Mouse (Mus musculus): ENCODE measurements around the gene Pde4d. TPM values are rescaled to one million over a fixed set of nuclear protein-coding genes. Genes with fewer than 3 reads are reported as not detected.

The Pde4d gene
- total and polyA plus RNA-seq, 2 experiments from 2014 or later, result 19.0 to 103 TPM

DNA sequence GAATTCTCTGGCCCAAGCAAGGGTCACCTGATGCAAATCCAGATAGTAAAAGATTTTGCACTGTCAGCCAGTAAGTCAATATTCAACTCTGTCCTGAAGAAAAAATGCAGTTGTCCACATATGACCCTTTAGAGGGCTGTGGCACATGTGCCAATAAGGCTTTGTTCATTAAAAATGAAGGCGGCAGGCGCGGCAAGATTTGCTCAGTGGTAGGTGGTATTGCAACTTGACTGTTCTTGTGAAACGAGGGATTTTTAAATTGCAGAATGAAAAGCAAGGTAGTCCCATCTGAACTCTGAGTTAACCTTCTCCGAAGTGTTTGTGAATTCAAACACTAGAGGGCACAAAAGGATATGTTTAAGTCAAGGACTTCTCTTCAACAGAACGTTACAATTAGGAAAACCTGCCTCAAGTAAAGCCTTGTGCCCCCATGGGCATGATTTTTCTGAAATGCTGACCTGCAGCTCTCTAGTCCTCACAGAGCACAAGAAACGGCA lies 1166.1 kb downstream of the Pde4d start:
- 10% methylated on average over 7 of the region's 7 CpGs for WGBS
- H3K9me3 ChIP-seq (ENCODE audit: low read length), result no peaks in the 10 kb centered on the region
- no peaks in the 10 kb centered on the region for H3K4me1 ChIP-seq (ENCODE audit: insufficient read depth, low read length)
- no peak overlapping the region for H3K4me2 ChIP-seq (ENCODE audit: low read depth, low read length, poor library complexity, severe bottlenecking)
- no peaks in the 10 kb centered on the region for H3K36me3 ChIP-seq (ENCODE audit: insufficient read depth, low read length)
- no peak for ATAC-seq (ENCODE audit: low FRiP score)
- H3K9ac ChIP-seq (replicated peaks; ENCODE audit: low read length, poor library complexity, severe bottlenecking), result no peak overlapping the region
- no peak overlapping the region for H3K4me3 ChIP-seq (ENCODE audit: low read depth, low read length)
- peak; percentile 80 for DNase-seq (ENCODE audit: low spot score)
- no peak overlapping the region for H3K27ac ChIP-seq (ENCODE audit: low read depth, low read length)
- no peaks in the 10 kb centered on the region for H3K27me3 ChIP-seq (ENCODE audit: insufficient read depth, low read length)
- peak; percentile 73 for TF ChIP-seq CTCF (IDR thresholded peaks at IDR 0.05)

DNA sequence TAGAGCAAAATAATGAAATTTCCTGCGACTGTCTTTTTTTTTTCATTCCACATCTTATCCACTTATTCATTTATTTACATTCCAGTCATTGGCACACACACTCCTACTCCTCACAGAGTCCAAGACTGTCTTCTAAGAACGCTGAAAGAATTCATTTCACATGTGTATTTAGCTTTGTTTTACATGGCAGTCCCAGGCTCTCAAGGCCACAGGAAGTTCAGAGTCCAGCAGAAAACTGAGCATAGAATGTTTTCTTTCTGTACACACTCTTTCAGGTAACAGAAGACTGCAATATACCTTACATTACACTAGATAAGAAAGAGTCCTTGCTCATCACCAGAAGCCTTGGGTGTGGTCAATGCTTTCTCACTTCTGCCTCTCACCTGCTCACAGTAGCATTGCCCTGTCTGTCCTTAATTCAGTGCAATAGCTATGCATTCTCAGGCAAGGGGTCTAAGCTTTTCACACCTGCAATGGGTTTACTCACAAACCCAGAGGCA lies 1169.5 kb downstream of the Pde4d start:
- Histone ChIP-seq H3K9me3 (ENCODE audit: low read length) (no peaks in the 10 kb centered on the region), H3K36me3 (ENCODE audit: insufficient read depth, low read length) (no peaks in the 10 kb centered on the region), H3K27ac (ENCODE audit: low read depth, low read length) (no peak overlapping the region), H3K4me2 (ENCODE audit: low read depth, low read length, poor library complexity, severe bottlenecking) (no peak overlapping the region), H3K27me3 (ENCODE audit: insufficient read depth, low read length) (no peaks in the 10 kb centered on the region), H3K4me3 (ENCODE audit: low read depth, low read length) (no peak overlapping the region), H3K9ac (replicated peaks; ENCODE audit: low read length, poor library complexity, severe bottlenecking) (no peak overlapping the region), H3K4me1 (ENCODE audit: insufficient read depth, low read length) (no peaks in the 10 kb centered on the region)
- WGBS, result 85% methylated on average over 2 of the region's 2 CpGs
- TF ChIP-seq CTCF (IDR thresholded peaks at IDR 0.05), result no peak
- DNase-seq (ENCODE audit: low spot score), result no peak
- no peak for ATAC-seq (ENCODE audit: low FRiP score)

DNA sequence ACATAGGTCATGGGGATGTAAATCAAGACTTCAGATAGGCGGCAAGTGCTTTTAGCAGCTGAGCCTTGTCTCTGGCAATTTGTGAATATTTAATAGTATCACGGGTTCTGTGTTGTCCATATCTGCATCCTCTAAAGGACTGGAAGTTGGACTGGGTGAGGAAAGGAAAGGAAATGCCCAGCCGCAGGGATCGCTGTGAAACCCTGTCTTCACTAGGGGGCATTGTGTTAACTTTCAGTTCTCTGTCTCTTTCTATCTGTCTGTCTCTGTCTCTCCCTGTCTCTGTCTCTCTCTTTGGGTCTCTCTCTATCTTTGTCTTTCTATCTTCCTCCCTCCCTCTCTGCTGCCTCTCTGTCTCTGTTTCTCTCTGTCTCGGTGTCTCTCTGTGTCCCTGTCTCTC lies 1172.5 kb downstream of the Pde4d start:
- DNase-seq (ENCODE audit: low spot score) (no peak), ATAC-seq (ENCODE audit: low FRiP score) (no peak)
- H3K27me3 ChIP-seq (ENCODE audit: insufficient read depth, low read length), result no peaks in the 10 kb centered on the region
- H3K4me3 ChIP-seq (ENCODE audit: low read depth, low read length), result no peak overlapping the region
- WGBS, result 84% methylated on average over 5 of the region's 5 CpGs
- H3K27ac ChIP-seq (ENCODE audit: low read depth, low read length), result no peak overlapping the region
- no peak overlapping the region for H3K4me2 ChIP-seq (ENCODE audit: low read depth, low read length, poor library complexity, severe bottlenecking)
- no peaks in the 10 kb centered on the region for H3K4me1 ChIP-seq (ENCODE audit: insufficient read depth, low read length)
- no peak for TF ChIP-seq CTCF (IDR thresholded peaks at IDR 0.05)
- H3K9me3 ChIP-seq (ENCODE audit: low read length), result no peaks in the 10 kb centered on the region
- H3K9ac ChIP-seq (replicated peaks; ENCODE audit: low read length, poor library complexity, severe bottlenecking), result no peak overlapping the region
- no peaks in the 10 kb centered on the region for H3K36me3 ChIP-seq (ENCODE audit: insufficient read depth, low read length)

GRCm38 (mm10) chr13:109623201-109623600 lies 1173.5 kb downstream of the Pde4d start:
- H3K9me3 ChIP-seq (ENCODE audit: low read length), result no peaks in the 10 kb centered on the region
- no peaks in the 10 kb centered on the region for H3K36me3 ChIP-seq (ENCODE audit: insufficient read depth, low read length)
- peak; percentile 31 for DNase-seq (ENCODE audit: low spot score)
- H3K9ac ChIP-seq (replicated peaks; ENCODE audit: low read length, poor library complexity, severe bottlenecking), result no peak overlapping the region
- H3K27me3 ChIP-seq (ENCODE audit: insufficient read depth, low read length), result no peaks in the 10 kb centered on the region
- no peak overlapping the region for H3K4me2 ChIP-seq (ENCODE audit: low read depth, low read length, poor library complexity, severe bottlenecking)
- no peaks in the 10 kb centered on the region for H3K4me1 ChIP-seq (ENCODE audit: insufficient read depth, low read length)
- H3K27ac ChIP-seq (ENCODE audit: low read depth, low read length), result no peak overlapping the region
- ATAC-seq (ENCODE audit: low FRiP score), result no peak
- H3K4me3 ChIP-seq (ENCODE audit: low read depth, low read length), result no peak overlapping the region
- WGBS, result 78% methylated on average over 2 of the region's 2 CpGs
- TF ChIP-seq CTCF (IDR thresholded peaks at IDR 0.05), result no peak

DNA sequence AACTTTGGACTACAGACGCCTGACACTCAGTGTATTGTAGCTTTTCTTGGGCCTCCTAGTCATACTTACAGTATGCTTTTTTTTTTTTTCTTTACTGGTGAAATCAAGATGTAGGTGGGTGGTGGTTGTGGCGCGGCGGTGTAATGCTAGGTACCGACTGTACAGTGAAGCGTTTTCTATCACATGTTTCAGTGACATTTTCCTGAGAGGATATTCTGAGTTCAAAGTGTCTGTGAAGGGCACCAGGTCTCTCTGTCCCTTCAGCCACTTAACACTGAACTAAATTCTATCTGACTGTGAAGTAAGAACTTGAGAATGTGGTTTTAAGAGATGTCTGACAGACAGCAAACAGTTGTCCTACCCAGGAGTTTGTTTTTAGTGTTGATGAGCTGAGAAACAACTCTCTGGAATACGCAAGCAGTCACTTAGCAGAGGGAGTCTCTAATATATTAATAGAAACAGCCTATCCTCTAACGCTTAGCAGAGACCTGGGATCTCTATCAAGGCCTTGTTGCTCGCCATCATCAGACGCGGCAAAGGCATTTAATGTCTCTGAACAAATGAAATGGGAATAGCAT lies 1175.1 kb downstream of the Pde4d start:
- WGBS, result 94% methylated on average over 11 of the region's 11 CpGs
- H3K4me3 ChIP-seq (ENCODE audit: low read depth, low read length), result no peak overlapping the region
- no peak overlapping the region for H3K9ac ChIP-seq (replicated peaks; ENCODE audit: low read length, poor library complexity, severe bottlenecking)

GRCm38 (mm10) chr13:109625466-109626129 lies 1175.8 kb downstream of the Pde4d start:
- Histone ChIP-seq H3K4me2 (ENCODE audit: low read depth, low read length, poor library complexity, severe bottlenecking) (no peak overlapping the region), H3K27me3 (ENCODE audit: insufficient read depth, low read length) (no peaks in the 10 kb centered on the region), H3K4me1 (ENCODE audit: insufficient read depth, low read length) (no peaks in the 10 kb centered on the region), H3K9me3 (ENCODE audit: low read length) (no peaks in the 10 kb centered on the region), H3K4me3 (ENCODE audit: low read depth, low read length) (no peak overlapping the region), H3K27ac (ENCODE audit: low read depth, low read length) (no peak overlapping the region), H3K9ac (replicated peaks; ENCODE audit: low read length, poor library complexity, severe bottlenecking) (no peak overlapping the region), H3K36me3 (ENCODE audit: insufficient read depth, low read length) (no peaks in the 10 kb centered on the region)
- ATAC-seq (ENCODE audit: low FRiP score), result no peak
- DNase-seq (ENCODE audit: low spot score), result no peak
- WGBS, result 88% methylated on average over 18 of the region's 18 CpGs
- no peak for TF ChIP-seq CTCF (IDR thresholded peaks at IDR 0.05)

More for the DNA sequence above, 1175.1 kb downstream of the Pde4d start:
- no peak overlapping the region for H3K27ac ChIP-seq (ENCODE audit: low read depth, low read length)
- no peak for TF ChIP-seq CTCF (IDR thresholded peaks at IDR 0.05)
- no peaks in the 10 kb centered on the region for H3K9me3 ChIP-seq (ENCODE audit: low read length)
- DNase-seq (ENCODE audit: low spot score), result no peak
- no peaks in the 10 kb centered on the region for H3K27me3 ChIP-seq (ENCODE audit: insufficient read depth, low read length)
- no peaks in the 10 kb centered on the region for H3K4me1 ChIP-seq (ENCODE audit: insufficient read depth, low read length)
- no peak overlapping the region for H3K4me2 ChIP-seq (ENCODE audit: low read depth, low read length, poor library complexity, severe bottlenecking)
- no peaks in the 10 kb centered on the region for H3K36me3 ChIP-seq (ENCODE audit: insufficient read depth, low read length)
- no peak for ATAC-seq (ENCODE audit: low FRiP score)
